Mouse (Mus musculus): Measurements from ENCODE around the gene Gm20388.

- TF ChIP-seq CTCF (IDR thresholded peaks at IDR 0.05; ENCODE audit: insufficient read depth, low read depth, low read length) (no peak), POLR2A (IDR thresholded peaks at IDR 0.05; ENCODE audit: insufficient read depth, low read depth, low read length) (no peak)
These were observed 2659.4 kb downstream of the Gm20388 start for GRCm38 (mm10) chr8:122569996-122570395.

Measured in olfactory bulb, adult 2 months (tissue).